Mouse (Mus musculus) bone marrow macrophage, adult 2 months (primary cell): ENCODE data around the gene Ikbke.

Experiments
- CTCF ChIP-seq: IDR thresholded peaks from 2 replicates; pipeline ENCODE4 v1.5.1; 2012; ENCODE audit warnings: low read depth, mild to moderate bottlenecking, low read length, moderate library complexity
- POLR2A ChIP-seq: IDR thresholded peaks from 2 replicates; pipeline ENCODE4 v1.6.1; 2012; ENCODE audit warnings: mild to moderate bottlenecking, low read depth, low read length, borderline replicate concordance

DNA sequence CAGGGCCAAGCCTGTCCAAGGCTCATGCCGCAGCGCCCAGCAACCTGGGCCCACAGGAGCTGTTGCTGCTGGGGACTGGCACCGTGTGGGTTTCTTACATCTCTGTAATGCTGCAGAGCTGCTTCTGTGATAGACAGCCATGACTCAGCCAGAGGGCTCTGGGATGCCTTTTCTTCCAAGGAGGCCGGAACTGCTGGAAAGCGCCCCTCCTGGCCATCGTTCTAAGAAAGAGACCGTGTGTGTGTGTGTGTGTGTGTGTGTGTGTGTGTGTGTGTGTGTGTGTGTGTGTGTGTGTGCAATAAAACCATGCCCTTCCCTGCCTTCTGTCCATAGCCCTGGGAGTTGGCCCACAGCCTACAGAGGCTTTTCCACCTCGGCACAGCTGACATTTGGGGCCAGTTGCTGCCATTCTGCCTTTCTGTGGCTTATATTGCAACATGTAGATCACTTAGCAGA is 69.4 kb downstream of the Ikbke start:
- TF ChIP-seq CTCF, result no peak
- TF ChIP-seq POLR2A, result no peak
